Mouse (Mus musculus): ENCODE measurements at regions not wholly inside any gene's neighbourhood (a gene's known extent, or its start where the extent isn't known, plus 50 kb on each side); places are given as distances from the start of the nearest gene placed in this dataset.

DNA sequence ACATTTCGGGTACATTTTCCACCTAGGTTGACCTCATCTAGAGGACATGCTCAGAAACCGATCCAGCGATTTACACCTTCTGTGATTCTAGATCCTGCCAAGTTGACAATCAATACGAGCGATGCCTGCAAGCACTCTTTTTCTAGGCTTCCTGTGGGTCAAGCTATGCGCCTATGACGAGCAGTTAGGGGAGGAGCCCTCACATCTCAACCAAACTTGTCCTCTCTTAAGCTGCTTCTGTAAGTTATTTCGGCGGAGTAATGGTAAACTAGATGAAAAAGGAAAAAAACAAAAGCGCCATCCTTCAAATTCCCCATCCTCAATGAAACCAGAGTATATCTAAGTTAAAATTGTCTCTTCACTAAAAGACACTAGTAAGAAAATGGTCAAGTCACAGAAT lies 858.5 kb downstream of the Zfp704 start:
- no peak for DNase-seq (ENCODE audit: low spot score in 2 of 2)

DNA sequence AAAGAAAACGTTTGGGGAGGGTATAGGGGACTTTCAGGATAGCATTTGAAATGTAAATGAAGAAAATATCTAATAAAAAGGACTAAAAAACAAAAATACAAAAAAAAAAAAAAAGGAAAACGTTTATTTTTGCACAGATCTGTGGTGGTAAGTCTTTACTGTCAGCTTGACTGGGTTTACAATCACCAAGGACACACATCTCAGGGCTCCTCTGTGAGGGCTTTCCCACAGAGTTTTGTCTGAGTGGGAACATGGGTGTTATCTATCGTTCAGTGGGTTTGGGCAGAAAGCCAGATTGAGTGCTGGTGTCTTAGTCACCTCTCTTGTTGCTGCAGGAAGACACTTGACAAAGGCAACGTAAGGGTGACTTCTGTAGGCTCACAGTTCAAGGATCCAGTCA lies 859.0 kb downstream of the Zfp704 start:
- no peak for DNase-seq (ENCODE audit: low spot score in 2 of 2)

DNA sequence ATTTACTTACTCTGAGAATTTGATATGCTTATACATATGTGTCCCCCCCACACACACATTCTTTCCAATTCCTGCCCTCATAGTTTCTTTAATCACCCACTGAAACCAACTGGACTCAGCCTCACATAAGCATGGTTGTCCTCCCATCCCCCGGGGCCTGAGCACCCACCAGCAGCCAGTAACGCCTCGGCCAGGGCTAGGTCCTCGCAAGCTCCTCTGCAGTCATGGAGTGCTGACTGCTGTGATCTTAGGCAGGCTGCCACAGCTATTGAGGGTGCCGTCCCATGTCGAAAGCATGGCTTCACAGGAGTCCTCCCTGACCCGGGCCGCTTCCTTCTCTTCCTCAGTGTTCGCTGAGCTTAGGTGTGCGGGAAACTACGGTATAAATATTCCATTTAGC lies 859.7 kb downstream of the Zfp704 start:
- no peak for DNase-seq (ENCODE audit: low spot score in 2 of 2)

DNA sequence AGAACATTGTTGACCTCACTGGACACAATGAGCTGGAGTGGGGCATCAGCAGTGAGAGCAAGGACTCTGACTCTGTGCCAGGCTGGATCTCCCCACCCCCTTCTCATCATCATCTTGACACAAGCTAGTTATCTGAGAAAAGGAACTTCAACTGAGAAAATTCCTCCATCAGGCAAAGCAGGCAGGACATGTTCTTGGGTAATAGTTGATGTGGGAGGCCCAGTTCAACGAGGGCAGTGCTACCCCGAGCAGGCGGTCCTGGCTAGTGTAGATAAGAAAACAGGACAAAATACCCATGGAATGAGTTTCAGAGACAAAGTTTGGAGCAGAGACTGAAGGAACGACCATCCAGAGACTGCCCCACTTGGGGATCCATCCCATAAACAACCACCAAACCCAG lies 862.7 kb downstream of the Zfp704 start:
- no peak for DNase-seq (ENCODE audit: low spot score in 2 of 2)

- DNase-seq (ENCODE audit: low spot score in 2 of 2) = no peak
Observed at GRCm38 (mm10) chr3:8746677-8747076, 863.2 kb downstream of the Zfp704 start.

- DNase-seq (ENCODE audit: low spot score in 2 of 2) = no peak
Observed at GRCm38 (mm10) chr3:8746037-8746436, 863.8 kb downstream of the Zfp704 start.

DNA sequence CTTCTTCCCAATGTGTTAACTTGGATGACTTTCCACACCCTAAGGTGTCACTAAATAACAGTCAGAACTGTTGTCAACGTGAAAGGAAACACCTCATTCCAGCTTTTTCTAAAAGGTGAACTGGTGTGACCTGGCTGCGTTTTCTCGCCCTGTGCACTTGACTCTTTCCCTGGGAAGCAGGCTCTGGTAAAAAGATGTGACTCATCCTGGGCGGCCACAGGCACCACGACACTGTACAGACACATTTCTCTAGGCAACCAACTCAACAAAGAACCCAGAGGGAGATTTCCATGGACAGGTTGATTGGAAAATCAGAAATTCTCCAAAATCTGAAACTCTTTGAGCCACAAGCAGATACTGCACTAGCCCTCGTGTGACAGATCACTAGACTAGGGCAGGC lies 865.0 kb downstream of the Zfp704 start:
- no peak for DNase-seq (ENCODE audit: low spot score in 2 of 2)

GRCm38 (mm10) chr3:8743650-8744049 lies 866.2 kb downstream of the Zfp704 start:
- no peak for DNase-seq (ENCODE audit: low spot score in 2 of 2)

- no peak for DNase-seq (ENCODE audit: low spot score in 2 of 2)
Observed at GRCm38 (mm10) chr3:8741266-8742023, 868.4 kb downstream of the Zfp704 start.

DNA sequence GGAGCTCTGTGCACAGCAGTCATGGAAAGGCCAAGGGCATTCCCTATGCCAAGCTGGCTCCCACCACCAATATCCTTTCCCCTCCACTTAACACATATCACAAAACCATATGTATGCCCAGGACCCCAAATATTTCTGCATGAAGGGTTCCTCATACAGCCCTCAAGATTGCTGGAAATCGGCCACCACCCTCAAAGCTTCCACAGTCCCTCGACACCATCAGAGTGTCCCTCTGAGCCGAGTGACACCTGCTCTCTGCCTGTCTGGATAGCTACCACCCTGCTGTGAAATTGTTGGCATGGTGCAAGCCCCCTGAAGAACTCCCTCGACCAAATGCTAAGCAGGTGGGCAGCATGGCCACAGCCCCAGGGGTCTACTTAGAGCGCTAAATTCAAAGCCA lies 869.2 kb downstream of the Zfp704 start:
- DNase-seq (ENCODE audit: low spot score in 2 of 2) = no peak

DNA sequence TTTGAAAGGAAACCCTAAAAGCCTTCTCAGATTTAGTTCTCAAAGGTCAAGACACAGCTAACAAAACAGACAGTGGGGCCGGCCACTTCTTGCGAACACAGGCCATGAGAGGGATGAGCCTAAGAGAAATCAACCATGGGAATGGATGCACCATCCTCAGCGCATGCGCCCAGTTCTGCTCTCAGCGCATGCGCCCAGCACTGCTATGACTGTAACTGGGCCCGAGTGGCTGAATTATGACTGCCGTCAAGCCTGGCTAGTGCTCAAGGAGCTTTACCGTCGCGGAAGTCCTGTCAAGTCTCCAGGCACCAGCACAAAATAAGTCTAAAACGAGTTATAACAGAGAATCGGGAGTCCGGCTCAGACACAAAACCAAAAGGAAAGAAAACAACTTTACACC lies 870.6 kb downstream of the Zfp704 start:
- DNase-seq (ENCODE audit: low spot score in 2 of 2) = no peak

DNA sequence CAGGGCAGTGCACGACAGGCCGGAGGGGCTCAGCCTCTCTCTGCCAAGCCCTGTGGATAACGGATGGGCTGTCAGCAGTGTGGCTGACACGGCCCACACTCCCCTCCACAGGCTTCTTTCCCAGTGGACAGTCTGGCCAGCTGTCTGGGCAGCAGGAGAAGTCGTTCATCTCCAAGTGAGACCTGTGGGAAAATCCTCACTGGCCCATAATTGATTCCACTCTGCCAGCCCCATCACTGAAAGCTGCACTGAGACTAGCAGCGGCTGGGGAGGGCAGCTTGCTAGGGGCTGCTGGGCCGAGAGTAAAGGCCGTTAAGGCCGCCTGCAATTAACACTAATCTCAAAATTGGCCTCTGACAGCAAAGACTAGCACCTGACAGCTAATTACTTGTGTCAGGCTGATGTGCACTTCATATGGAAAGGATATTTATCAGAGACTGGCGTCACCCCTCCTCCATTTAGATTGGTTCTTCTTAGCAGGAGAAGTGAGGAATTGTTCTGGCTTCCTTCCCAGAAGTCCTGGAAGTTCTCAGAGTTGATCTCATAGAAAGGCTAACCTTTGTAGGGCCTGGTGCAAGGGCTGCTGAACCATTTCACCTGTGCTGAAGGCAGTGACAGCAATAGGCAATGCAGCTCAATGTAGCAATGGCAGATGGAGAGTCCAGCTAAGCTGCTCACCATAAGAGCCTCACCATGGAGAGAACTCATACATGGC lies 873.5 kb downstream of the Zfp704 start:
- no peak for DNase-seq (ENCODE audit: low spot score in 2 of 2)

GRCm38 (mm10) chr3:8734096-8734495 lies 875.8 kb downstream of the Zfp704 start:
- DNase-seq (ENCODE audit: low spot score in 2 of 2) = no peak

DNA sequence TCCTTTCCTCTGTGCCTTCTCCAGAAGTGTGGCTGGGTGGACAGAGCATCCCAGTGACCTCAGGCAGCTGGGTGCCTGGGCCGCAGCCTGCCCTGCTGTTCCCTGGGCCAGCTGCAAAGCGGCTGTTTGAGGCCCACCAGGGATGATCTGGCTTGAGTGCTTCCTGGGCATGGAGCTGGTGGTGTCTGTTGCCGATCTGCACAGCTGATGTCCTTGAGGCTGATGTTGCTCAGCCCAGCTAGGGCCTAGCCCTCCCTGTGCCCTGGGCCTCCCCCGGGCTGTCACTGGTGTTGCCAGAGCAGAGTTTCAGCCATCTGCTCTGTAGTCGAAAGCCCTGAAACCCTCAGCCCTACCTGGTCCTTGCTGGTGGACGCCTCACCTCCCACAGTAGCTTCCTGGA lies 878.5 kb downstream of the Zfp704 start:
- DNase-seq (ENCODE audit: low spot score in 2 of 2) = no peak

- DNase-seq (ENCODE audit: low spot score in 2 of 2) = peak; percentile 9 to 22
Observed at GRCm38 (mm10) chr3:8721628-8722594, 888.0 kb downstream of the Zfp704 start.

DNA sequence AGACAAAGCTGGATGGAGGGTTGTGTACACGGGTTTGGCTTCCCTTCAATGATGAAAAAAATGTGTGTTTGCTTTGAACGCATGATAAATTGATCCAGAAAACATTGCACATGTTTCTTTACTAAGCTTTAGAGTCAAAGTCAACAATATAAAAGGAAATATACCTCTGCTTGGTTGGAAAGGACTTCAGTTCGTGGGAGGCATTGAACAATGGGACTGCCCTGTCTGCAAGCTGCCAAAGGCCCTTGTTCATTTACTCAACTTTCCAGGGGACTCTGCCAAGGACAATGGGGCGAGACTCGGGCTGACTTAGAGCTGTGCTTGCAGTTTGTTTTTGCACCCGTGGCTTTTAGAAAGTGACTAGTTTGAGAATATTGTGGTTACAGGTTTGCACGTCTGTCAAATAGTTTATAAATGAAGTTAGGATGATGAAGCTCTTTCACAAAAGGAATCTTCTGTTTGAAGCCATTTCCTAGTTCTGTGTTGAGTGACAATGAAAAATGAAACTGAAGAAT lies 889.2 kb downstream of the Zfp704 start:
- DNase-seq (ENCODE audit: low spot score in 2 of 2) = no peak

DNA sequence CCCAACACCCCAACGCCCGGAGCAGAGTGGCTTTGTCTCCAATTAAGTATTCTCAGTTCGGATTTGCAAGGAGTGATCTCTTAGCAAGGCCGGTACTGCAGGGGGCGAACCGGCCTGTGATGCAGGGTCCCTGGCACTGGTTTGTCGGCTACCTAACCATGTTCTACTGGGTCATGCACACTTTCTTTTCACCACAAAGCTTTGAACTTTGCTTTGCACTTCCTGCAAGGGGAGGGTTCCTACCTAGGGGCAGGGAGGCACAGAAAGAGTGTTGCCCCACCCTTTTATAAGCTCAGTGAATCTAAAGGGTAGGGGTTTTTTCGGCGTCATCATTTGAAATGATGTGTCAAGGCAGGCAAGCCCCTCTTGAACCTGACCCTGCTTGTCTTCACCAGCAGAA lies 891.7 kb downstream of the Zfp704 start:
- no peak for DNase-seq (ENCODE audit: low spot score in 2 of 2)

- DNase-seq (ENCODE audit: low spot score in 2 of 2) = peak; percentile 16 to 24
Observed at GRCm38 (mm10) chr3:8717334-8717812, 892.5 kb downstream of the Zfp704 start.

Data from spleen, postnatal 10 days (tissue).